Mouse (Mus musculus): Measurements from ENCODE around the gene Snapin. TPM values are rescaled to one million over a fixed set of nuclear protein-coding genes. Genes with fewer than 3 reads are reported as not detected.

The Snapin gene
- polyA plus RNA-seq, 1 experiment, result 3.8 TPM

DNA sequence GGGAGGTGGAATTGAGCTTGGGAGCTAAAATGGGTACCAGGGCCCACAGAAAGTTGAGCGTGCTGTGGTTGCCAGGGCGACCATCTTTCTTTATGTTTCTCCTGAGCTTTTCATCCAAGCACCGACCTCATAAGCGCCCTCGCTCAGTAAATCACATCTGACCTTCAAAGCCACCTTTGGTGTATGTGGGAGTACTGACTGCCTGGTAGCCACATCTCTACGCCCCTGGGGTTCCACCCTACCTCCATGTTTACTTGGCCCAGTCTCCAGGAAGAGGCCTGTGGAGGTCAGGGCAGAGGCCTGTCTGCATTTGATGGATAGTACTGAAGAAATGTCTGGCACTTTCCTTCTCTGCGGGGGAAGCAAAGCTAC, 43.7 kb downstream of the Snapin start:
- no peak for TF ChIP-seq GATA1 (IDR thresholded peaks at IDR 0.05; ENCODE audit: low read length)

DNA sequence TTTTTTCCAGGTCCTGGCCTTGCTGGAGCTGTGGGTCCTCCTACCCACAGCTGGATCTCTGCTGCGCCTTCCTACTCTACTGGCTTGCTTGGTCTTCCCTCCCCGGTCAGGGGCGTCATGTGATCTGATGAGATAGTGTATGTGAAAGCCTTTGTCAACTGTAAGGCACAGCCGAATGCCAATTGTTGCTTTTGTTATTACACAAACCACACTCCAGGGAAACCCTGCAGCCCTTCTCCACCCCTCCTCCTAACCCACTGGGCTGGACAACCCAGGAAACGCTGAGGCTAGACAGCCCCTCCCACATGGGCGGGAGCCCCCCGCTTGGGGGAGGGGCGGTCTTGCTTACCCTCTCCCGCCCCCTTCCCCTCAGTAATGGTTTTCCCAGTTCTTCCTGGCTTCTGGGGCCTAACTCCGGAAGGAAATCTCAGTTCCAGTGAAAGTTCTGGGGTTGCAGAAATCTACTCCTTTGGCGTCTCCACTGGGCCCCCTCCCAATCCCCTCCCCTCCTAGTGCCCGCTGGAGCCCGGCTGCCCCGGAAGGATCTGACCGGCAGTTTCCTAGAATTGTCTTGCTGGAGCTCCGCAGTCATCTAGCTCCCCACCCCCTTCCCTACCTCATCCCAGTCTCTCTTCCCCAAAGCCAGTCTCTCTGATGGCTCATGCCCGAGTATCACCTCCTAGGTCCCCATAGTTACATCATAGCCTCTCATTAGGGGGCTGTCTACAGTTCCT, 44.3 kb downstream of the Snapin start:
- no peak for TF ChIP-seq GATA1 (IDR thresholded peaks at IDR 0.05; ENCODE audit: low read length)

DNA sequence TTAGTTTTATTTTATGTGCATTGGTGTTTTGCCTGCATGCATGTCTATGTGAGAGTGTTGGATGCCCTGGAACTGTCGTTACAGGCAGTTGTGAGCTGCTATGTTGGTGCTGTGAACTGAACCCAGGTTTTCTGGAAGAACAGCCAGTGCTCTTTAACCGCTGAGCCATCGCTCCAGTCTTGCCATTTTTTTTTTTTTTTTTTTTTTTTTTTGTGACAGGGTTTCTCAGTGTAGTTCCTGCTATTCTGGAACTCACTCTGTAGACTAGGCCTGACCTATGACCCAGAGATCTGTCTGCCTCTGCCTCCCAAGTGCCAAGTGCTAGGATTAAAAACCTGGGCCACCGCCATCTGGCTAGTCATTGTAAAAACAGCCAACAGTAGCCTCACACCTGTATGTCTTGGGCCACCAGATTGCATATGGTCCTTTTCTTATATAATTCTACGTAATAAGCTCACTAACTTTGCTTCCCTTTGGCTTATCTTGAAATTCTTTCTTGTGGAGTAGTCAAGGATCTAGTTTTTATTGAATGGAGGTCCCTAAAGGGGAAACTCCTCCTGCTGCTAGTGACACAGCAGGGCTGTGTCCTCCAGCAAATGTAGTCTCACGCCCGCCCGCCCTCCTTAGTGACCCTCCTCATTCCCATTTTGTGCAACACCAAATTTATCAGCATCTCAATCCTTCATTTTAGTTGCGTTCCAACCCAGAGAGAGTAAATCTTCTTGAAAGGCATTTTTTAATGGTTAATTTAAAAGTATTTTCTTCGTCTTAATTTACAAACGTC, 45.2 kb downstream of the Snapin start:
- no peak for TF ChIP-seq GATA1 (IDR thresholded peaks at IDR 0.05; ENCODE audit: low read length)

DNA sequence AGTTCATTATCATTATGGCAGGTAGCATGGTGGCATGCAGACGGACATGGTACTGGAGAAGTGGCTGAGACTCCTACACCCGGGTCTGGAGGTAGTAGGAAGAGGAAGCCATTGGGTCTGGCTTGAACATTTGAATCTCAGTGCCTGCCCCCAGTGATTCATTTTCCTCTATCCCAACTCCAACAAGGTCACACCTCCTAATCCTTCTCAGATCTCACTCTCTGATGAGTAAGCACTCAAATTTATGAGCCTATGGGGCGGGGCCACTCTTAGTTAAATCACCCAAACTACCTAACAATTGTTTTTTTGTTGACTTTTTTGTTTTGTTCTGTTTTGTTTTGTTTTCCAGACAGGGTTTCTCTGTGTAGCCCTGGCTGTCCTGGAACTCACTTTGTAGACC, 46.9 kb downstream of the Snapin start:
- TF ChIP-seq GATA1 (IDR thresholded peaks at IDR 0.05; ENCODE audit: low read length), result no peak

DNA sequence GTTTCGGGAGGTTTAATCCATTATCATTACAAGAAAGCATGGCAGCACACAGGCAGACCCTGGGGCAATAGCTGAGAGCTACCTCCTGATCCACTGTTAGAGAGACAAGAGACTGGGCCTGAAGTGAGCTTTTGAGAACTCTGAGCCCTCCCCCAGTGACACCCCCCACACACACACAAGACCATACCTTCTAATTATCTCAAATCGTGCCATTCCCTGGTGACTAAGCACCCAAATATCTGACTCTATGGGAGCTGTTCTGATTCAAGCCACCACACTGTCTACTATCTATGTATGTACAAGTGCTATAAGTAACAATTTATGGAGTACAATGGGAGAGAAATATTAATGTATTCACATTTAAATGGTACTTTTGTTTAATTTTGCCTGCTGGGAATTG, 50.1 kb downstream of the Snapin start:
- TF ChIP-seq GATA1 (IDR thresholded peaks at IDR 0.05; ENCODE audit: low read length), result no peak

Other genes with a start within 250 kb of the Snapin start
- gene Creb3l4, start 247.5 kb downstream of the Snapin start, polyA plus RNA-seq (2012), result not detected in 2 replicates
- gene Slc39a1, start 242.9 kb downstream of the Snapin start, polyA plus RNA-seq (2012), result 14.3 and 15.6 TPM in 2 replicates
- gene Crtc2, start 236.9 kb downstream of the Snapin start, polyA plus RNA-seq (2012), result 40.3 and 49.3 TPM in 2 replicates
- gene Dennd4b, start 225.8 kb downstream of the Snapin start, polyA plus RNA-seq (2012), result 66.1 and 104 TPM in 2 replicates
- gene Gatad2b, start 197.9 kb downstream of the Snapin start, polyA plus RNA-seq (2012), result 3.0 and 3.6 TPM in 2 replicates
- 2.0 and 3.4 TPM in 2 replicates for gene Slc27a3, start 101.1 kb downstream of the Snapin start, polyA plus RNA-seq (2012)
- gene Ints3, start 57.4 kb downstream of the Snapin start, polyA plus RNA-seq (2012), result 36.0 and 41.9 TPM in 2 replicates
- 0.15 and 0.50 TPM in 2 replicates for gene Npr1, start 25.2 kb downstream of the Snapin start, polyA plus RNA-seq (2012)
- 20.2 and 32.3 TPM in 2 replicates for gene Ilf2, start 14.9 kb downstream of the Snapin start, polyA plus RNA-seq (2012)
- 97.1 and 144 TPM in 2 replicates for gene Chtop, start 18.5 kb upstream of the Snapin start, polyA plus RNA-seq (2012)
- 1.1 and 3.2 TPM in 2 replicates for gene S100a1, start 23.4 kb upstream of the Snapin start, polyA plus RNA-seq (2012)
- gene S100a13, start 23.4 kb upstream of the Snapin start, polyA plus RNA-seq (2012), result 3.5 and 3.8 TPM in 2 replicates
- not detected in 2 replicates for gene S100a14, start 35.8 kb upstream of the Snapin start, polyA plus RNA-seq (2012)
- gene S100a16, start 46.2 kb upstream of the Snapin start, polyA plus RNA-seq (2012), result not detected in 2 replicates
- gene S100a3, start 69.5 kb upstream of the Snapin start, polyA plus RNA-seq (2012), result not detected in 2 replicates
- gene S100a2, start 99.2 kb upstream of the Snapin start, polyA plus RNA-seq (2012), result not detected in 2 replicates
- not detected in 2 replicates for gene Gm42674, start 110.9 kb upstream of the Snapin start, polyA plus RNA-seq (2012)
- not detected in 2 replicates for gene S100a4, start 112.7 kb upstream of the Snapin start, polyA plus RNA-seq (2012)
- gene S100a5, start 117.5 kb upstream of the Snapin start, polyA plus RNA-seq (2012), result not detected in 2 replicates
- not detected in 2 replicates for gene S100a6, start 121.8 kb upstream of the Snapin start, polyA plus RNA-seq (2012)
- gene S100a7a, start 163.0 kb upstream of the Snapin start, polyA plus RNA-seq (2012), result not detected in 2 replicates
- not detected in 2 replicates for gene S100a8, start 177.9 kb upstream of the Snapin start, polyA plus RNA-seq (2012)
- gene S100a9, start 204.7 kb upstream of the Snapin start, polyA plus RNA-seq (2012), result not detected in 2 replicates
- not detected in 2 replicates for gene Pglyrp4, start 235.9 kb upstream of the Snapin start, polyA plus RNA-seq (2012)